Mouse (Mus musculus): ENCODE data around the gene Rbm44. TPM values are rescaled to one million over a fixed set of nuclear protein-coding genes. Genes with fewer than 3 reads are reported as not detected.

The Rbm44 gene
- polyA plus RNA-seq, 1 experiment from 2014 or later = 0.10 TPM

DNA sequence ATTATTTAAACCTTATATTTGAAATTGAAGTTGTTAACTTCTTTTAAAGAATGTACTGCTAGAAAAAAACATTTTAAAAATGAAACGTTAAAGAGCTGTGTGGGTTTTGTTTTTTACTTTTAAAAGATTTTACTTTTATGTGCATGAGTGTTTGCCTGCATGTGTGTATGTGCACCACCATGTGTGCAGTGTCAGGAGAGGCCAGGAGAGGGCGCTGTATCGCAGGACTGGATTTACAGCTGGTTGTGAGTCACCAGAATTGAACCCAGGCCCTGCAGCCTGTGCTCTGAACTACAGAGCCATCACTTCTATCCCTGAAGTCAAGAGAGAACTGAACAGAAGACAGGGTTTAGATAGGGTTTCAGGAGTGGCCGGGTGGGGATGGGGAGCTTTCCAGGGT is 16.0 kb upstream of the Rbm44 start:
- Histone ChIP-seq H3K36me3 (ENCODE audit: inconsistent target) (peaks cover 60% of the 10 kb centered on the region), H3K4me3 (ENCODE audit: inconsistent target) (no peak overlapping the region), H3K27ac (no peak overlapping the region), H3K79me2 (ENCODE audit: inconsistent target) (no peaks in the 10 kb centered on the region)
- 95% methylated on average over 4 of the region's 4 CpGs for WGBS (ENCODE audit: missing documents)

DNA sequence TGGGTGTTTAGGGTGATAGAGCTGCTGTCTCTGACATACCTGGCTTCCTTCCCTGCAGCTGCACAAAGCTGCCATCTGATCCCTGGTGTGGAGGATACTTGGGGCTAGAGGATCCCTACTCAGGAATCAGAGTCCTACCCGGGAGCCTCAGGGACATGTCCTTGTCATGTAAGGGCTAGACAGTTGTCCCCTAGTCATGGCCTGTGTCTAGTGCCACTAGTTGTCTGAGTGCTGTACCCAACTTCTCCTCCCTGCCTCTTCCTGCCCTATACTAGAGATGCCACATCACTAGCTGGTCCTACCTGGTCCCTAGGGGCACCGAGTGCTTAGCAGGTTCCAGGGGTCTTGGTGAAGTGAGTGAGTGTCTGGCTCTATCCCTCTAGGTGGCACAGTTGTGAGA is 7.9 kb upstream of the Rbm44 start:
- Histone ChIP-seq H3K79me2 (ENCODE audit: inconsistent target) (no peaks in the 10 kb centered on the region), H3K4me3 (ENCODE audit: inconsistent target) (no peak overlapping the region), H3K27ac (no peak overlapping the region), H3K36me3 (ENCODE audit: inconsistent target) (no peaks in the 10 kb centered on the region)
- 73% methylated on average over 2 of the region's 2 CpGs for WGBS (ENCODE audit: missing documents)

DNA sequence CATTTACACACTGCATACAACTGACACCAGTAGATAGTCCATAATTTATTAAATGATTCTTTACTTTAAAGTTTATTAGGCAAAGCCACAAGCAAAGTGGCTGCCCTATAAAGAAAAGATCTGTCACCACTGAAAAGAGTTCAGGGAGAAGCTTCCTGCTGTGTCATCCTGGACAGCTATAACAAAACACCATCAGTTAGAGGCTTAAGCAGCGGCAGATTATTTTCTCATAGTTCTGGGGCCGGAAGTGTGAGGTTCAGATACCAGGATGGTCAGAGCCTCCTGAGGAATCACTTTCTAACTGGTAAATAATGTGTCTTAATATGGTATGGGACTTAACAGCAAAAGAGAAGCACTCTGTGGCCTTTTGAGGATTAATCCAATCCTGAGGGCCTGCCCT is 6.6 kb downstream of the Rbm44 start:
- WGBS (ENCODE audit: missing documents) = 73% methylated on average over 2 of the region's 2 CpGs
- no peaks in the 10 kb centered on the region for H3K36me3 ChIP-seq (ENCODE audit: inconsistent target)

DNA sequence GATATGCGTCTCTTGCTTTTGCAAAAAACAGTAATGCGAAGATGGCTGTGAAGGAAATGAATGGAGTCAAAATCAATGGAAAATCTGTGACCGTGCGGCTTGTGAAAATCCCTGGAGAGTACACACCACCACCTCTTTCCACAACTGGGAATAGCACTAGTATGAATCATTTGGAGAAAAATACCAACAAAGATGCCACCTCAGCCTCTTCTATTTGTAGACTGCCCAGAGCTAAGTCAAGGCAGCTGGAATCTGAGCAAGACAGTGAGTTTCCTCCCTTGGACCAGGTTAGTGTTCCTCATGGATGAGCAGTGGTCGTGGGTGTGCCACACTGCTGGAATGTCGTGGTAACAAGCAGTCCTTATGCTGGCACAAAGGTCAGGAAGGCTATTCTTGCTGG is 21.9 kb downstream of the Rbm44 start:
- H3K4me3 ChIP-seq (ENCODE audit: inconsistent target) = no peak overlapping the region
- 90% methylated on average over 6 of the region's 6 CpGs for WGBS (ENCODE audit: missing documents)
- H3K27ac ChIP-seq = no peak overlapping the region
- no peaks in the 10 kb centered on the region for H3K79me2 ChIP-seq (ENCODE audit: inconsistent target)
- no peaks in the 10 kb centered on the region for H3K36me3 ChIP-seq (ENCODE audit: inconsistent target)

More for the DNA sequence above, 6.6 kb downstream of the Rbm44 start:
- no peak overlapping the region for H3K4me3 ChIP-seq (ENCODE audit: inconsistent target)
- H3K79me2 ChIP-seq (ENCODE audit: inconsistent target) = no peaks in the 10 kb centered on the region
- H3K27ac ChIP-seq = no peak overlapping the region

DNA sequence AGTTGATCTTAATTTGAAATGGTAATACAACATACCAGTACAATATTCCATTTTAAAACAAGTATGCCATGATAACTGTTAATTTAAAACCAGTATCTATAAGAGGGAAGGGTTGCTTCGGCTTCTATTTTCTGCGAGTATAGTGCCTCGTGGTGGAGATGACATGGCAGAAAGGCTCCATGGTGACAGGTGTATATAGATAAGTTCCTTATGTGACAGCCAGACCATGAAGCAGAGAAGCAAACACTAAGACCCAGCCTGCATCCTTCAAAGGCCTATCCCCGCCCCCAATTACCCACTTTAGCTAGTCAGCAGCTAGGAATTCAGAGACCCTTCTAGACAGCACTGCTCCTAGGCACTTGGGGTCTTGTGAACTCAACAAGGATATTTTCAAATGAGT is 24.3 kb downstream of the Rbm44 start:
- H3K79me2 ChIP-seq (ENCODE audit: inconsistent target) = no peaks in the 10 kb centered on the region
- no peak overlapping the region for H3K4me3 ChIP-seq (ENCODE audit: inconsistent target)
- no peaks in the 10 kb centered on the region for H3K36me3 ChIP-seq (ENCODE audit: inconsistent target)
- WGBS (ENCODE audit: missing documents) = 79% methylated on average over 4 of the region's 4 CpGs
- no peak overlapping the region for H3K27ac ChIP-seq

DNA sequence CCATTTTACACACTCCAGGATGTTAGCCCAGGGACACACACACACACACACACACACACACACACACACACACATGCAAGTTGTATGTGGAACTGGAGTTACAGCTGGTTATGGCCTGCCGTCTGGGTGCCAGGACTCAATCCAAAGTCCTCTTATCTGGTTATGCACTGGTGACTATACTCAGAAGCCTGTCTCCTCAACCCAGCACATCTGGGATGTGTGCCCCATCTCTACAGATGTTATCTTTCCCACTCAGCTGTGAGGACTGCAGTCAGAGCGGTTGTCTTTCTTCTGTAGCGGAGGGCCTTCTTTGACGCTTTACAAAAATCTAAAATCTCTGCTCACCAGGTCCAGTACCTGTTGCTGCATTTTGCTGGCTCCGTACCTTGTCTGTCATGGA is 29.9 kb downstream of the Rbm44 start:
- H3K27ac ChIP-seq = no peak overlapping the region
- H3K79me2 ChIP-seq (ENCODE audit: inconsistent target) = no peaks in the 10 kb centered on the region
- 98% methylated on average over 5 of the region's 5 CpGs for WGBS (ENCODE audit: missing documents)
- no peaks in the 10 kb centered on the region for H3K36me3 ChIP-seq (ENCODE audit: inconsistent target)
- H3K4me3 ChIP-seq (ENCODE audit: inconsistent target) = no peak overlapping the region

DNA sequence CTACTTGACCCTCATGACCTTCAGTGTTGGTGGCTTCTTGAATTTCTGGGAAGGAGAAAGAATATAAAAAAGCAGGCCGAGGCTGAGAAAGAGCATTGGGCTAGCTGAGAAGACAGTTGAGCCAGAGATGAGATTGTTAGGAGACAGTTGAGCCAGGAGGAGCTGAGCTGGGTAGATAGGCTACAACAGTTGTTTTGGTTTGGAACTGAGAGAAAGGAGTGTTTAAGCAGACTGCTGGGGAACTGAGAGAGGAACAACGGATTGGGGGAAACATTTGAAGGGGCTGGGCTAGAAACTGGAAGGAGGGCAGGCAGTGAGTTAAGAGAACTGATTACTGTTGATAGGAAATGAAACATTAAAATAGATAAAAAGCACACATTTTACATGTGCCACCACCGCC is 31.1 kb downstream of the Rbm44 start:
- 58% methylated on average over 2 of the region's 3 CpGs for WGBS (ENCODE audit: missing documents)
- H3K79me2 ChIP-seq (ENCODE audit: inconsistent target) = no peaks in the 10 kb centered on the region
- H3K36me3 ChIP-seq (ENCODE audit: inconsistent target) = no peaks in the 10 kb centered on the region
- no peak overlapping the region for H3K27ac ChIP-seq
- H3K4me3 ChIP-seq (ENCODE audit: inconsistent target) = no peak overlapping the region

DNA sequence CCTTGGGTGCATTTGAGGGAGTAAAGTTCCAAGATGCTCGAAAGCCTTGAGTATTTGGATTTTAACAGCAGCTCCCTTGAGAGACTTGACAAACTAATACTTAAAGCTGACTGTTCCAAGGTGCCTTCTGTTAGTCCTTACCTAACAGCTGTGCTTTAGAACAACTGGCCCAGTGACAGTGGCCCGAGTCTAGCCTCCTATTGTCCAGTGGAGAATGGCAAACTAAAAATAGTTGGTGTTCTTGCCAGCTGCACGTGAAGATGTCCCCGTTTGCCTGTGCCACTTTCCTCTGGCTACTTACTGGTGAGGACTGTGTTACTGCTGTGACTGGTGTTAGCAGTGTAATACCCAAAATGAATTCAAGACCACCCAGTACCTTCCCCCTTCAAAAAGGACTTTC is 32.0 kb downstream of the Rbm44 start:
- Histone ChIP-seq H3K4me3 (ENCODE audit: inconsistent target) (no peak overlapping the region), H3K27ac (no peak overlapping the region), H3K79me2 (ENCODE audit: inconsistent target) (no peaks in the 10 kb centered on the region), H3K36me3 (ENCODE audit: inconsistent target) (no peaks in the 10 kb centered on the region)
- 92% methylated on average over 4 of the region's 4 CpGs for WGBS (ENCODE audit: missing documents)

DNA sequence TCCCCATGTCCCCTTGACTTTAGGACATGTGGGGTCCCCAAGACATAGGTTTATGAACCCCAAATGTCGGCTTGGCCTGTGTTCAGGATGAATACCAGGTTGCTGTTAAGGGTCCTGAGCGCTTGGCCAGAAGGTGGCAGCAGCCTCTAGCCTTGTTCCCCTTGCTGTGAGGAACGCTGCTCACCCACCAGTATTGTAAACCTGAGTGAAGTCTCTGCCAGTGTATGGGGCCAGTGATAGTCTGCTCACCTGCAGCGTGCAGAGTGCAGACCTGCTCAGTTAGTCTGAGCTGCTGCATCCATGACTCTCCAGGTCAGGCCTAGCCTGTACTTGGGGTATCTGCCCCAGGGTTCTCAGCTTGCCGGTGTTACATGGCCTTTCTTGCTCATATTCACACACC is 34.2 kb downstream of the Rbm44 start:
- Histone ChIP-seq H3K4me3 (ENCODE audit: inconsistent target) (no peak overlapping the region), H3K36me3 (ENCODE audit: inconsistent target) (no peaks in the 10 kb centered on the region), H3K27ac (no peak overlapping the region), H3K79me2 (ENCODE audit: inconsistent target) (no peaks in the 10 kb centered on the region; the same call in 1 of the 2 replicates)
- 13% methylated on average over 5 of the region's 5 CpGs for WGBS (ENCODE audit: missing documents)

DNA sequence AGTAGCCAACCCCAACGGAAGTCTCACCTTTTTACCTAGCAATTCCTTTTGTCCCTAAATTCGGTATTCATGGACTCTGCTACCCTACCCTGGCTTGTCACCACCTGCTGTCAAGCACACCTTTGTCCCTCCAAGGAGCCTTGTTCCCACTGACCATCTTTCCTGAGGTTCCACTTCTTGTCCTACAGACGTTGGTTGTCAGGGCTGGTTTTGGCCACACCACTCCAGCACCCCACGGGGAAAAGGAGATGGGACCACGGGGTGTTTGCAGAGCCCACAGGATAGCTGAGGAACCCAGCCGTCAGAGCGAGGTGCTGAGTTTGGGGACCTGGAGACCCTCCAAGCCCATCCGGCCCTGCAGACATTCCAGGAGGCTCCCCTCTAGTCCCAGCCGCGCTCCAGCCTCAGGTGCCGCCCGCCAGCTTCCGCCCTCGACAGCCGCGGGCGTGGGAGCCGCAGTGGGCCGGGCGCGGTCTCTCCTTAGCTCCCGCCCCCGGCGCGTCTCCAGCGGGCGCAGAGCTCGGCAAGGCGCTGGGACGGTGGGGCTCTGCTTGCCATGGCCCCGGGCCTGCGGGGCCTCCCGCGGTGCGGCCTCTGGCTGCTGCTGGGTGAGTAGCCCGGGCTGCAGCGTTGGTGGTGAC is 34.8 kb downstream of the Rbm44 start, which contains the start of gene Ramp1:
Gene Ramp1 (plus strand): TSS at position 290 of the 641 bp plus-strand sequence.
- H3K36me3 ChIP-seq (ENCODE audit: inconsistent target) = no peaks in the 10 kb centered on the region
- no peak within 1 kb of the TSS for H3K27ac ChIP-seq
- H3K79me2 ChIP-seq (ENCODE audit: inconsistent target) = no peaks in the 10 kb centered on the region; the same call in 1 of the 2 replicates
- WGBS (ENCODE audit: missing documents) = 2% methylated on average over 36 of the region's 37 CpGs
- H3K4me3 ChIP-seq (ENCODE audit: inconsistent target) = peak within 1 kb of the TSS; percentile 7; the same call in 1 of the 2 replicates

DNA sequence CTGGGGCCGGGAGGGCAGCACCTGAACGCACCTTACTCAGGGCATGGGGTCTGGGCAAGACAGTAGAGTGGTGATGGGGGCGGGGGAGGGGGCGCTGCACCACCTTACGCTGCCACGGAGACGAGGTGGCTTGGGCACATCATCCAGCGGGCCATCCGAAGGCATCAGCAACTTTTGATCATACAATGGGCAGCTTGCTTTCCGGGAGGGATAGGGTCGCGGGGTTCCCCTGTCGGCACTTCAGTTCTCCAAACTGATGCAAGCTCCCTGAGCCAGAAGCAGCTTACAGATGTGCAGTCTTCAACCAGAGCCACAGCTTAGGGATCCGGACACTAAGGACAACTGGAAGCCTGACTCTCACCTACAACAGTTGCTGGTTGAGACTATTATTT is 35.3 kb downstream of the Rbm44 start:
- Histone ChIP-seq H3K27ac (no peak overlapping the region), H3K79me2 (ENCODE audit: inconsistent target) (no peaks in the 10 kb centered on the region; the same call in 1 of the 2 replicates), H3K4me3 (ENCODE audit: inconsistent target) (peak overlapping the region; percentile 7; the same call in 1 of the 2 replicates), H3K36me3 (ENCODE audit: inconsistent target) (no peaks in the 10 kb centered on the region)
- 5% methylated on average over 14 of the region's 14 CpGs for WGBS (ENCODE audit: missing documents)

DNA sequence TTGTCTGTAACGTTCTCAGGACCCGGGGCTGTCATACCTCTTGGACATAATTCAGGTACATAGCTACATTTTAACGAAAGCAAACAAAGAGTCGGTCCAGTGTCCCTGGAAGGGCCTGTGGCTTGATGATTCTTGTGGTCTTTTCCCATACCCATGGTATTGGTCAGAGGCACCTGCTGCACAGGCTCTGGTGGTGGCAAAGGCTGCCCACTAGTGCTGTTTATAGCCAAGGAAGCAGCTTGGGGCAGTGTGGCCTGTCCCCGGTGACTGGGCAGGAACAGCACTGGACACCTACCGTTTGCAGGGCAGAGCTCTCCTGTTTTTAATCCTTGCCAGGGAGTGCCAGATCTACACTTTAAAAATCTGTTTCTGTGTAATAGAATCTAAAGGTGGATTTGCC is 35.8 kb downstream of the Rbm44 start:
- 15% methylated on average over 6 of the region's 6 CpGs for WGBS (ENCODE audit: missing documents)
- Histone ChIP-seq H3K4me3 (ENCODE audit: inconsistent target) (no peak overlapping the region), H3K36me3 (ENCODE audit: inconsistent target) (no peaks in the 10 kb centered on the region), H3K27ac (no peak overlapping the region), H3K79me2 (ENCODE audit: inconsistent target) (no peaks in the 10 kb centered on the region; the same call in 1 of the 2 replicates)

DNA sequence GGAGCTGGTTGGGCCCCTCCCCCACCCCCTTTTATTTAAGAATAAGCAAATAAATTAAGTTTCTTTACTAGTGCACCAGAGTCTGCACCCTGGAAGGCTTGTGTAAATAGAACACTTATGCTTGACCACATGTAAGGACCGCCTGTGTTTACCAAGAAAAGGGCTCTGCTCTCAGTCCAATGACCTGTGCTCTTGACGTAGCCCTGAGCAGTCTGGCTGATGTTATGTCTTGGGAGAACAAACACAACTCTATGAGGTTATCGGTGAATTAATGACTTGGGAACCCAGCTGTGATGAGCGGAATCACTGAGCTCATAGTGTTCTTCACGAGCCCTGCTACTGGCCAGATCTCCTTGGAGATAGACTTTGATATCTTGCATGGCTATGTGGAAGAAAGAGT is 36.4 kb downstream of the Rbm44 start:
- Histone ChIP-seq H3K27ac (no peak overlapping the region), H3K4me3 (ENCODE audit: inconsistent target) (no peak overlapping the region), H3K36me3 (ENCODE audit: inconsistent target) (no peaks in the 10 kb centered on the region), H3K79me2 (ENCODE audit: inconsistent target) (no peaks in the 10 kb centered on the region; the same call in 1 of the 2 replicates)
- 35% methylated on average over 5 of the region's 5 CpGs for WGBS (ENCODE audit: missing documents)

DNA sequence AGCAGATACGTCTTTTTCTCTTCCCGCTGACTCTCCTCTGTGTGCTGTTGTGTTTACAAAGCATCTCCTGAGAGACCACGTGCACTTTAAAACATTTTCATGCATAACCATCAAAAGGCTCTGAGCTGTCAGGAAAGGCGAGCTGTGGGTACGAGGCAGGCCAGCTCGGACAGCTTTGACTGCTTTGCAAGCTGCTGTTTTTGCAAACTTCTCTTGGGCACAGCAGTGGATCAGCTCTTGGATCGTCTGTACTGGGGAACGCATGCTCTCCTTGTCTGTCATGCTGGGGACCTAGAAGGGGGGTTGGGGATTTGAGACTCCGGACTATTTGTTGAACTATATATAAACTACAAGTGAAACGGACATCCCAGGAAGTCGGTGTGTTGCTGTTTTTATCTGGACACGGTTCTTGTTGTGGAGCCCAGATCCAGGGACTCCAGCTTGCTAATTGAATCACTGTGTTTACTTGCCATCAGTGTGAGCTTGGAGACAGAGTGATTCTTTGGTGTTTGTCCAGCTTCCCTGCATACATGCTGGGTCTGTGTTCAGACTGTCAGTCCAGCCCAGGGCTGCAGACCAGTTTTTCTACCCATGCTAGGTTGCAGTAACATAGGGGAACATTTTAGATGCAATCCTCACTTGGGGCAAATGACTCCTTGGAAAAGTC is 37.0 kb downstream of the Rbm44 start:
- Histone ChIP-seq H3K27ac (no peak overlapping the region), H3K4me3 (ENCODE audit: inconsistent target) (no peak overlapping the region), H3K36me3 (ENCODE audit: inconsistent target) (no peaks in the 10 kb centered on the region), H3K79me2 (ENCODE audit: inconsistent target) (no peaks in the 10 kb centered on the region; the same call in 1 of the 2 replicates)
- WGBS (ENCODE audit: missing documents) = 15% methylated on average over 12 of the region's 12 CpGs

DNA sequence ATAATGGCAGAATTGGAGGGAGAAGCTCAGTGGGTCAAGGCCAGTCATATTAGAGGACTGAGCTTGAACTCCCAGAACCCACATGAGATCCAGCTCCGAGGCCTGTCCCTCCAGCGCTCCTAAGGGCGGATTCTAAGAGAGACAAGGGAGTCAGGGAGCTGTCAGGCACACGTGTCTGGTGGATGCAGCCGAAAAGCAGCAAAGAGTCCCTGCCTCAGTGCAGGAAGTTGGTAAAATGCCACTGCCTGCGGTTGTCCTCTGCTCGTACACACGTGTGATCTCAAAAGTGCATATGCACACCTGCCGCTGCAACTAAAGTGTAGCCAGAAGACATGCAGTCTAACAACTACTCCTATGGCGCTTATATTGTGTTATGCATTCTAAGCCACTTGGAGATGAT is 38.4 kb downstream of the Rbm44 start:
- no peaks in the 10 kb centered on the region; the same call in 1 of the 2 replicates for H3K79me2 ChIP-seq (ENCODE audit: inconsistent target)
- no peak overlapping the region for H3K27ac ChIP-seq
- WGBS (ENCODE audit: missing documents) = 57% methylated on average over 10 of the region's 10 CpGs
- no peaks in the 10 kb centered on the region for H3K36me3 ChIP-seq (ENCODE audit: inconsistent target)
- no peak overlapping the region for H3K4me3 ChIP-seq (ENCODE audit: inconsistent target)
